Mouse (Mus musculus): ENCODE results near the gene Cdkal1.

DNA sequence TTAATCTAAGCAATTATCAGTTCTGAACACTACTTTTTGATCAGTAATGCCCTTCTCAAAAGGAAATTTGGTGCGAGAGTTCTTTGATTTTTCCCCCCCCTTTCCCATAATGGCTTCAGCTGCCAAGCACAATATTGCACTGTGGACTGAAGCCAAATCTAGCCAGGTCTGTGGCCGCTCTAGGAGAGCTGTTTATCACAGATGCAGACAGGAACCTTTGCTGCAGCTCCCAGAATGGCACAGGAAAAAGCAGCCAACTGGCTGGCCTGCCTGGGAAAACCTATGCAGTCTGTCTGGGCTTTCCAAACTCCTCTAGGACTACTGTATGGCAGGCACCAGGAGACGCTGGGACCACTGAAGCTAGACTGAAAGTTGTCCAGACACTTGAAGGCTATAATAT, 483.6 kb downstream of the Cdkal1 start:
- TF ChIP-seq CTCF (IDR thresholded peaks at IDR 0.05; ENCODE audit: borderline replicate concordance, extremely low read depth, insufficient read depth, insufficient read length) (no peak), POLR2A (IDR thresholded peaks at IDR 0.05; ENCODE audit: borderline replicate concordance, extremely low read depth, insufficient read depth, insufficient read length, poor library complexity, severe bottlenecking) (no peak)

All from brain, embryonic 14.5 days (tissue).